Mouse (Mus musculus) CH12.LX (cell line): Measurements from ENCODE around the gene Edem2. TPM values are rescaled to one million over a fixed set of nuclear protein-coding genes. Genes with fewer than 3 reads are reported as not detected.

Experiments used
- DNase-seq: peaks from one replicate; pipeline ENCODE4 v3.0.0-alpha.2; 2013; ENCODE audit errors: extremely low read depth
- H3K27ac ChIP-seq: 2 replicates; pipeline ENCODE4 v1.5.1; 2012; ENCODE audit warnings: low read depth, mild to moderate bottlenecking, control low read depth, moderate library complexity; ENCODE audit not compliant: insufficient read depth
- H3K27me3 ChIP-seq: replicated peaks from 2 replicates; pipeline ENCODE3; 2012; ENCODE audit warnings: inconsistent platforms
- H3K36me3 ChIP-seq, 2 experiments: replicated peaks in 1 of 2; 2 replicates each; pipeline versions ENCODE3 to v1.6.1; 2012; ENCODE audit warnings: inconsistent platforms in 1 of 2, low read length in 1 of 2, mild to moderate bottlenecking in 1 of 2, mixed read lengths in 1 of 2, moderate library complexity in 1 of 2; ENCODE audit not compliant: control insufficient read depth in 1 of 2, insufficient read depth in 1 of 2
- H3K4me1 ChIP-seq, 2 experiments: 2 replicates each; pipeline ENCODE4 v1.6.1; 2012; ENCODE audit warnings: inconsistent platforms in 1 of 2, moderate library complexity in 1 of 2; ENCODE audit not compliant: insufficient read depth in 2 of 2, control insufficient read depth in 1 of 2
- H3K4me2 ChIP-seq: 2 replicates; pipeline ENCODE4 v1.6.1; 2012; ENCODE audit warnings: low read depth, mild to moderate bottlenecking, control low read depth; ENCODE audit not compliant: poor library complexity, insufficient read depth, severe bottlenecking
- H3K4me3 ChIP-seq, 3 experiments: fragments of 150-350 bp in 1 of 3; sonication (generic) in 1 of 3; replicated peaks in 1 of 3; 2 replicates each; pipeline versions ENCODE3 to v1.5.1; 2011 to 2012; ENCODE audit warnings: low read depth in 2 of 3, low read length in 2 of 3, mild to moderate bottlenecking in 2 of 3, moderate library complexity in 2 of 3, control low read depth in 1 of 3, improper control_type of control experiment in 1 of 3, inconsistent platforms in 1 of 3, mixed read lengths in 1 of 3; ENCODE audit not compliant: poor library complexity in 1 of 3
- H3K79me2 ChIP-seq: replicated peaks from 2 replicates; pipeline ENCODE4 v1.6.1; 2012; ENCODE audit warnings: mild to moderate bottlenecking, moderate library complexity; ENCODE audit not compliant: control insufficient read depth, poor library complexity, insufficient read depth, severe bottlenecking; ENCODE audit errors: extremely low read depth
- H3K9ac ChIP-seq: 2 replicates; pipeline ENCODE4 v1.6.1; 2012; ENCODE audit warnings: low read depth, mild to moderate bottlenecking, control low read depth, moderate library complexity; ENCODE audit not compliant: insufficient read depth
- H3K9me3 ChIP-seq: replicated peaks from 2 replicates; pipeline ENCODE3; 2012; ENCODE audit warnings: low read length, inconsistent platforms, mixed read lengths
- BHLHE40 ChIP-seq: IDR thresholded peaks from 2 replicates; pipeline ENCODE4 v1.6.1; 2011; ENCODE audit warnings: mild to moderate bottlenecking, low read depth, low read length, improper control_type of control experiment
- CHD2 ChIP-seq: IDR thresholded peaks from 2 replicates; pipeline ENCODE4 v1.6.1; 2011; ENCODE audit warnings: low read length, improper control_type of control experiment
- ELF1 ChIP-seq: IDR thresholded peaks from 2 replicates; pipeline ENCODE4 v1.6.1; 2014; ENCODE audit warnings: low read depth, mild to moderate bottlenecking, inconsistent platforms, low read length, improper control_type of control experiment
- IRF4 ChIP-seq: IDR thresholded peaks from 2 replicates; pipeline ENCODE4 v1.6.1; 2014; ENCODE audit warnings: low read depth, mild to moderate bottlenecking, inconsistent platforms, low read length, improper control_type of control experiment
- MYC ChIP-seq: IDR thresholded peaks from 2 replicates; pipeline ENCODE4 v1.6.1; 2011; ENCODE audit warnings: low read depth, mild to moderate bottlenecking, improper control_type of control experiment, low read length
- NRF1 ChIP-seq: IDR thresholded peaks from 2 replicates; pipeline ENCODE4 v1.6.1; 2014; ENCODE audit warnings: low read depth, mild to moderate bottlenecking, inconsistent platforms, low read length, improper control_type of control experiment, moderate library complexity
- POLR2A ChIP-seq: IDR thresholded peaks from 2 replicates; pipeline ENCODE4 v1.6.1; 2011; ENCODE audit warnings: low read depth, mild to moderate bottlenecking, improper control_type of control experiment, low read length
- RCOR1 ChIP-seq: conservative IDR thresholded peaks from 2 replicates; pipeline ENCODE4 v1.6.1; 2012; ENCODE audit warnings: low read depth, mild to moderate bottlenecking, inconsistent platforms, low read length, improper control_type of control experiment
- SIN3A ChIP-seq: IDR thresholded peaks from 2 replicates; pipeline ENCODE4 v1.6.1; 2012; ENCODE audit warnings: low read length, improper control_type of control experiment, inconsistent platforms
- SMC3 ChIP-seq: IDR thresholded peaks from 2 replicates; pipeline ENCODE4 v1.6.1; 2011; ENCODE audit warnings: low read depth, low read length, improper control_type of control experiment
- TBP ChIP-seq: conservative IDR thresholded peaks from 2 replicates; pipeline ENCODE4 v1.6.1; 2011; ENCODE audit warnings: low read depth, low read length, improper control_type of control experiment
- TCF12 ChIP-seq: IDR thresholded peaks from 2 replicates; pipeline ENCODE4 v1.6.1; 2014; ENCODE audit warnings: low read depth, mild to moderate bottlenecking, inconsistent platforms, low read length, improper control_type of control experiment
- UBTF ChIP-seq: IDR thresholded peaks from 2 replicates; pipeline ENCODE4 v1.6.1; 2012; ENCODE audit warnings: low read depth, mild to moderate bottlenecking, inconsistent platforms, low read length, improper control_type of control experiment, moderate library complexity
- USF1 ChIP-seq: IDR thresholded peaks from 2 replicates; pipeline ENCODE4 v1.6.1; 2014; ENCODE audit warnings: low read depth, mild to moderate bottlenecking, inconsistent platforms, low read length, improper control_type of control experiment
- USF2 ChIP-seq: conservative IDR thresholded peaks from 2 replicates; pipeline ENCODE4 v1.6.1; 2011; ENCODE audit warnings: low read depth, low read length, improper control_type of control experiment
- ZC3H11A ChIP-seq: IDR thresholded peaks from 2 replicates; pipeline ENCODE4 v1.6.1; 2012; ENCODE audit warnings: low read depth, mild to moderate bottlenecking, inconsistent platforms, low read length, improper control_type of control experiment
- ZMIZ1 ChIP-seq: IDR thresholded peaks from 2 replicates; pipeline ENCODE4 v1.6.1; 2012; ENCODE audit warnings: low read depth, mild to moderate bottlenecking, inconsistent platforms, low read length, improper control_type of control experiment
- dilution Hi-C: fragments of 300-500 bp; cut with MboI; formaldehyde crosslinking; loops from 2 replicates; pipeline ENCODE4 v1.14.3; 2020; ENCODE audit warnings: low sequenced_read_pairs; ENCODE audit not compliant: extremely low pct_unique_long_range_greater_than_20kb, extremely low pct_ligation_motif_present
- in situ Hi-C: fragments of 300-500 bp; cut with MboI; formaldehyde crosslinking; loops from 3 replicates; pipeline ENCODE4 v1.14.3; 2019; ENCODE audit warnings: low sequenced_read_pairs, low pct_ligation_motif_present, low pct_unique_long_range_greater_than_20kb, mixed read lengths
- polyA plus RNA-seq: library from polyadenylated mRNA; unstranded; fragments of >175 nt; gene quantifications from 2 replicates; pipeline ENCODE4 v1.2.1, GENCODE M21; 2012; ENCODE audit warnings: low read depth; ENCODE audit not compliant: insufficient read length
- total RNA-seq, 2 experiments: library from RNA; depleted of rRNA; stranded (reverse); fragments of 300-350 nt in 1 of 2; fragments of >200 nt in 1 of 2; gene quantifications; 2 replicates each; pipeline ENCODE4 v1.2.3; 2012 to 2014

The Edem2 gene
- total and polyA plus RNA-seq, 3 experiments = 42.5 to 71.8 (median 48.7) TPM

DNA sequence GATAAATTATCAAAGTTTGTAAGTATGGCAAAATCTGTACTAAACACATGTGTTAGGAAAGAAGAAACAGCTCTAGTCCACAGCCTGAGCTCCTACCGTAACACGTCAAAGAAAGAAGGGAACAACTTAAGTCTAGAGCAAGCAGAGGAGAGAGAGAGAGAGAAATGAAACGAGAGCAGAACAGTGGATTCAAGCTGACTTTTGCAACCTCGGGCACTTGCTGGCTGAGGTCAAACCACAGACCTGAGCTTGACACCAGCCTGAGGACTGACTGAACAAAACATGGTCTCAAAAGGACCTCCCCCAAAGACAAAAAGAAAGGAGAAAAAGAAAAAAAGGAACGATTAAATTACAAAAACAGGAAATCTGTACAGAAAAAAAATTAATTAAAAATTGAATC lies 48.7 kb downstream of the Edem2 start:
- TF ChIP-seq BHLHE40 (no peak), ZMIZ1 (no peak), IRF4 (no peak), RCOR1 (no peak), ZC3H11A (no peak), CHD2 (no peak), TBP (no peak), USF2 (no peak), USF1 (no peak), POLR2A (no peak), NRF1 (no peak), UBTF (no peak), SIN3A (no peak), SMC3 (no peak), TCF12 (no peak), ELF1 (no peak)
- no peak overlapping the region for H3K4me2 ChIP-seq
- peaks cover 0 to 19% of the 10 kb centered on the region in 2 experiments for H3K36me3 ChIP-seq
- in situ Hi-C loops = loop anchor here (25.0 kb wide), 1 partner anchor 257 kb away; the partner anchor contains the start of genes Gdf5, Gm15557 and Uqcc1
- H3K27me3 ChIP-seq = no peaks in the 10 kb centered on the region
- dilution Hi-C loops = no loop called here
- no peak overlapping the region for H3K4me3 ChIP-seq
- no peak overlapping the region for H3K27ac ChIP-seq
- peak; percentile 18 for DNase-seq
- H3K9me3 ChIP-seq = no peaks in the 10 kb centered on the region
- no peak overlapping the region for H3K9ac ChIP-seq
- peaks cover 7 to 43% of the 10 kb centered on the region in 2 experiments for H3K4me1 ChIP-seq
- peaks cover 31% of the 10 kb centered on the region for H3K79me2 ChIP-seq

DNA sequence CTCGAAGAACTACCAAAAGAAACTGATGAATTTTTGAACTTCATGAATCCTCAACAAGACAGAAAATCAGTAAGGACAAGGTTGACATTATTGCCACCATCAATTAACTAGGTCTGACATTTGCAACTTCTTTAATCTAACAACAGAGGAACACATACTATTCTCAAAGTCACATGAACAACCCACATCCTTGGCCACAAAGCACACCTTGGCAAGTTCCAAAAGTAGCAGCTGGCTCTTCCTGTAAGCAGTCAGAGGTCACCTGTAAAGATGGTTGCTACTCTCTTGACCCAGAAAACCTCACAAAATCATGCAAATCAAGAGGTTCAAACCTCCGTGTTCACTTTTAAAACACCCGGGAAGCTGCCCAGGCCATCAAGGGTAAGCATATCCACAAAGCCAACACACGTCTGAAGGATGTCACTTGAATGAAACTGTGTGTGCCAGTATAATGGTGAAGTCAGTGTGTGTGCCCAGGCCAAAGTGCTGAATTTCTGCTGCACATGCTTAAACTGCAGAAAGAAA lies 49.6 kb downstream of the Edem2 start:
- no peak overlapping the region for H3K27ac ChIP-seq
- H3K4me2 ChIP-seq = no peak overlapping the region; the same call in 1 of the 2 replicates
- H3K27me3 ChIP-seq = no peaks in the 10 kb centered on the region
- dilution Hi-C loops = no loop called here
- no peak overlapping the region for H3K9ac ChIP-seq
- peaks cover 34% of the 10 kb centered on the region for H3K79me2 ChIP-seq
- H3K36me3 ChIP-seq = peaks cover 0 to 16% of the 10 kb centered on the region in 2 experiments
- in situ Hi-C loops = loop anchor here (25.0 kb wide), 1 partner anchor 258 kb away; the partner anchor contains the start of genes Gdf5, Gm15557 and Uqcc1
- no peak overlapping the region for H3K4me3 ChIP-seq
- no peak for TF ChIP-seq MYC
- peak; percentile 13 for DNase-seq
- peaks cover 7 to 43% of the 10 kb centered on the region in 2 experiments for H3K4me1 ChIP-seq
- no peaks in the 10 kb centered on the region for H3K9me3 ChIP-seq
